Mouse (Mus musculus): ENCODE measurements around the gene Notch1. TPM values are rescaled to one million over a fixed set of nuclear protein-coding genes. Genes with fewer than 3 reads are reported as not detected.

The Notch1 gene
- polyA plus RNA-seq, 1 experiment from 2014 or later = 26.0 TPM

- Histone ChIP-seq H3K9ac (no peak overlapping the region), H3K27ac (replicated peaks) (peak overlapping the region; percentile 69), H3K4me2 (replicated peaks) (no peak overlapping the region), H3K4me3 (replicated peaks) (no peak overlapping the region), H3K4me1 (no peaks in the 10 kb centered on the region), H3K9me3 (replicated peaks) (no peaks in the 10 kb centered on the region), H3K36me3 (peaks cover 98% of the 10 kb centered on the region), H3K27me3 (no peaks in the 10 kb centered on the region)
- no peak for ATAC-seq (ENCODE audit: insufficient number of reproducible peaks, low FRiP score, low TSS enrichment, low read depth)
- WGBS = 76% methylated on average over 13 of the region's 13 CpGs
Observed at GRCm38 (mm10) chr2:26475505-26476430, 40.7 kb downstream of the Notch1 start.

GRCm38 (mm10) chr2:26474789-26475504 is 41.5 kb downstream of the Notch1 start:
- Histone ChIP-seq H3K4me2 (replicated peaks) (no peak overlapping the region), H3K9ac (no peak overlapping the region), H3K4me1 (no peaks in the 10 kb centered on the region), H3K36me3 (peaks cover 98% of the 10 kb centered on the region), H3K27me3 (no peaks in the 10 kb centered on the region), H3K9me3 (replicated peaks) (no peaks in the 10 kb centered on the region), H3K27ac (replicated peaks) (peak overlapping the region; percentile 69), H3K4me3 (replicated peaks) (no peak overlapping the region)
- ATAC-seq (ENCODE audit: insufficient number of reproducible peaks, low FRiP score, low TSS enrichment, low read depth) = no peak
- 46% methylated on average over 9 of the region's 9 CpGs for WGBS

- Histone ChIP-seq H3K27me3 (no peaks in the 10 kb centered on the region), H3K4me3 (replicated peaks) (no peak overlapping the region), H3K4me1 (no peaks in the 10 kb centered on the region), H3K4me2 (replicated peaks) (no peak overlapping the region), H3K9ac (no peak overlapping the region), H3K9me3 (replicated peaks) (no peaks in the 10 kb centered on the region), H3K36me3 (peaks cover 97% of the 10 kb centered on the region), H3K27ac (replicated peaks) (no peak overlapping the region)
- ATAC-seq (ENCODE audit: insufficient number of reproducible peaks, low FRiP score, low TSS enrichment, low read depth) = no peak
- 85% methylated on average over 11 of the region's 11 CpGs for WGBS
Observed at GRCm38 (mm10) chr2:26472312-26473090, 44.0 kb downstream of the Notch1 start.

DNA sequence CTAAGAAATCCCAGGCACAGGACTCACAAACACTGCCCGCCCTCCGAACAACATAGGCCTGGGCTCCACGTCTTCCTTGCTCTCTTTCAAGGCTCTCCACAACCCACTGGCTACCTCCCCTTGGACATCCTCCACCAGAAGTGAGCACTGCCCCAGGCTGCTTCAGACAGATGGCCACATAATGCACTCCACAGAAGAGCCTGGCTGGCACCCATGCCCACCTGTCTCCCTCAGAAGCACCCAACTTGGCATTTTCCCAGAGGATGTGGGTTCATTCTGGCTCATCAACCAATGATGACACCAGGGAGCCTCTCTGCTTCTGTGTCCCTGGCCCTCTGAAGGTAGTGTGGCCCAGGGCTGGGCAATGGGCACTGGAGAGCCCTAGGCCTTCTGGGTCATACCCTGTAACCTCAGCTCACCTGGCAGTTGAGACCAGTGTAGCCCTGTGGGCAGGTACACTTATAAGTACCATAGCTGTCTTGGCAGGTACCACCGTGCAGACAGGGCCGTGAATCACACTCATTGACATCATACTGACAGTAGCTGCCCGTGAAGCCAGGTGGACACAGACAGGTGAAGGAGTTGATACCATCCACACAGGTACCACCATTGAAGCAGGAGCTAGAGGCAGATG is 44.7 kb downstream of the Notch1 start:
- Histone ChIP-seq H3K36me3 (peaks cover 97% of the 10 kb centered on the region), H3K27ac (replicated peaks) (no peak overlapping the region), H3K4me1 (no peaks in the 10 kb centered on the region), H3K4me3 (replicated peaks) (no peak overlapping the region), H3K9me3 (replicated peaks) (no peaks in the 10 kb centered on the region), H3K9ac (no peak overlapping the region), H3K4me2 (replicated peaks) (no peak overlapping the region), H3K27me3 (no peaks in the 10 kb centered on the region)
- 88% methylated on average over 6 of the region's 6 CpGs for WGBS
- ATAC-seq (ENCODE audit: insufficient number of reproducible peaks, low FRiP score, low TSS enrichment, low read depth) = no peak

GRCm38 (mm10) chr2:26470967-26471366 is 45.5 kb downstream of the Notch1 start:
- H3K27me3 ChIP-seq = no peaks in the 10 kb centered on the region
- peaks cover 97% of the 10 kb centered on the region for H3K36me3 ChIP-seq
- H3K9ac ChIP-seq = no peak overlapping the region
- H3K4me1 ChIP-seq = no peaks in the 10 kb centered on the region
- H3K4me3 ChIP-seq (replicated peaks) = no peak overlapping the region
- H3K4me2 ChIP-seq (replicated peaks) = no peak overlapping the region
- no peaks in the 10 kb centered on the region for H3K9me3 ChIP-seq (replicated peaks)
- WGBS = 94% methylated on average over 17 of the region's 17 CpGs
- ATAC-seq (ENCODE audit: insufficient number of reproducible peaks, low FRiP score, low TSS enrichment, low read depth) = no peak
- H3K27ac ChIP-seq (replicated peaks) = no peak overlapping the region

DNA sequence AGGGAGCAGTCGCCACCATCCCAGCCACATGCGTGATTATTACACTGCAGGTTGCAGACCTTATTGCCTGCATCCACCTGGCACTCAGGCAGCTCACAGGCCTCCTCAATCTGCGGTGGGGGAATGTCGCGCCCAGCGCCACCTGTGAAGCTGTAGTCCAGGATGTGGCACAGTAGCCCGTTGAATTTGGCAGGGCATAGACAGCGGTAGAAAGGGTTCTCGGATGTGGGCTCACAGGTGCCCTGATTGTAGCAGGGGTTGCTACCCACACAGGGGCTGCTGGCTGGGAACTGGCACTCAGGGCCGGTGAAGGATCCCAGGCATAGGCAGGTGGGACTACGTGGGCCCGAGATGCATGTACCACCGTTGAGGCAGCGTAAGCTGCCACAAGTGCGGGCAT is 48.1 kb downstream of the Notch1 start:
- Histone ChIP-seq H3K36me3 (peaks cover 97% of the 10 kb centered on the region), H3K27me3 (no peaks in the 10 kb centered on the region), H3K4me3 (replicated peaks) (no peak overlapping the region), H3K4me1 (no peaks in the 10 kb centered on the region), H3K9me3 (replicated peaks) (no peaks in the 10 kb centered on the region), H3K4me2 (replicated peaks) (no peak overlapping the region), H3K27ac (replicated peaks) (no peak overlapping the region), H3K9ac (no peak overlapping the region)
- WGBS = 95% methylated on average over 15 of the region's 15 CpGs
- ATAC-seq (ENCODE audit: insufficient number of reproducible peaks, low FRiP score, low TSS enrichment, low read depth) = no peak

DNA sequence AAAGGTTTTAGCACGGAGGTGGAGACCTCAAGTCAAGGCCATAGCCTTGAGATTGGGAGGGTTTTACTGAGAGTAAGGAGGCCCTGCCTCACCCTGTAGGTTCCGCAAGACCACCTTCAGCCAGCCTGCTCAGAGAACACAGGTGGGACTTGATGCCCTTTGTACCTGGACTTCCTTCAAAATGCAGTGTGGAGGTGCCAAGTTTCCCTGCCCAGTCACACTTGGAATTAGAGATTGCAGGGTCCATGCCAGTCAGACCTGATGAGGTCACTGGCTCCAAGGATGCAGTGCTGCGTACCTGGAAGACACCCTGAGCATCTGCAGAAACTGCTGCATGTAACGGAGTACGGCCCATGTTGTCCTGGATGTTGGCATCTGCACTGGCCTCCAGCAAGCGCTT is 53.1 kb downstream of the Notch1 start:
- no peak overlapping the region for H3K4me2 ChIP-seq (replicated peaks)
- H3K36me3 ChIP-seq = peaks cover 92% of the 10 kb centered on the region
- no peak for ATAC-seq (ENCODE audit: insufficient number of reproducible peaks, low FRiP score, low TSS enrichment, low read depth)
- H3K27ac ChIP-seq (replicated peaks) = no peak overlapping the region
- no peak overlapping the region for H3K9ac ChIP-seq
- H3K9me3 ChIP-seq (replicated peaks) = no peaks in the 10 kb centered on the region
- no peaks in the 10 kb centered on the region for H3K27me3 ChIP-seq
- no peak overlapping the region for H3K4me3 ChIP-seq (replicated peaks)
- H3K4me1 ChIP-seq = peaks cover 12% of the 10 kb centered on the region
- WGBS = 96% methylated on average over 6 of the region's 6 CpGs

GRCm38 (mm10) chr2:26462980-26463379 is 53.5 kb downstream of the Notch1 start:
- Histone ChIP-seq H3K27me3 (no peaks in the 10 kb centered on the region), H3K36me3 (peaks cover 88% of the 10 kb centered on the region), H3K9me3 (replicated peaks) (no peaks in the 10 kb centered on the region), H3K4me1 (peaks cover 14% of the 10 kb centered on the region), H3K4me3 (replicated peaks) (no peak overlapping the region), H3K27ac (replicated peaks) (no peak overlapping the region), H3K9ac (no peak overlapping the region), H3K4me2 (replicated peaks) (no peak overlapping the region)
- ATAC-seq (ENCODE audit: insufficient number of reproducible peaks, low FRiP score, low TSS enrichment, low read depth) = no peak
- 71% methylated on average over 3 of the region's 3 CpGs for WGBS

GRCm38 (mm10) chr2:26461667-26462066 is 54.8 kb downstream of the Notch1 start:
- H3K27ac ChIP-seq (replicated peaks) = no peak overlapping the region
- WGBS = 76% methylated on average over 5 of the region's 5 CpGs
- no peak for ATAC-seq (ENCODE audit: insufficient number of reproducible peaks, low FRiP score, low TSS enrichment, low read depth)
- no peaks in the 10 kb centered on the region for H3K27me3 ChIP-seq
- peaks cover 75% of the 10 kb centered on the region for H3K36me3 ChIP-seq
- peaks cover 14% of the 10 kb centered on the region for H3K4me1 ChIP-seq
- no peak overlapping the region for H3K4me2 ChIP-seq (replicated peaks)
- H3K9ac ChIP-seq = no peak overlapping the region
- no peaks in the 10 kb centered on the region for H3K9me3 ChIP-seq (replicated peaks)
- H3K4me3 ChIP-seq (replicated peaks) = no peak overlapping the region

DNA sequence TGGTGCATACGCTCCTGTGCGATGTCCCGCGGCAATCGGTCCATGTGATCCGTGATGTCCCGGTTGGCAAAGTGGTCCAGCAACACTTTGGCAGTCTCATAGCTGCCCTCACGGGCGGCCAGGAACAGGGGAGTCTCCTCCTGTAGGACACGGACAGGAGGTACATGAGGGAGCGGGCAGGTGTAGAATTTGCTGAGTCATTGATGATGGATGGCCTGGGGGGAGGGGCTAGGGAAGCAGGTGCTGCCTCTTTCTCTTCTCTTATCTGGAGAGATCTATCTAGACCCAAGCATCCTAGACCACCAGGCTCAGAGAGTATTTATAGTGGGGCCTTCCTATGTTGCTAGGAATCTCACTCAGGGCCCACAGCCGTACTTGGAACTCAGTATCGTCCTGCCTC is 55.6 kb downstream of the Notch1 start:
- Histone ChIP-seq H3K4me3 (replicated peaks) (no peak overlapping the region), H3K27me3 (no peaks in the 10 kb centered on the region), H3K4me2 (replicated peaks) (no peak overlapping the region), H3K4me1 (peaks cover 14% of the 10 kb centered on the region), H3K9me3 (replicated peaks) (no peaks in the 10 kb centered on the region), H3K9ac (no peak overlapping the region), H3K27ac (replicated peaks) (no peak overlapping the region), H3K36me3 (peaks cover 67% of the 10 kb centered on the region)
- WGBS = 87% methylated on average over 13 of the region's 13 CpGs
- ATAC-seq (ENCODE audit: insufficient number of reproducible peaks, low FRiP score, low TSS enrichment, low read depth) = no peak
